Mouse (Mus musculus) CH12.LX (cell line): ENCODE results near the gene Tmem198b. TPM values are rescaled to one million over a fixed set of nuclear protein-coding genes. Genes with fewer than 3 reads are reported as not detected.

Source experiments
- DNase-seq: peaks from one replicate; pipeline ENCODE4 v3.0.0-alpha.2; 2013; ENCODE audit errors: extremely low read depth
- H3K27ac ChIP-seq: 2 replicates; pipeline ENCODE4 v1.5.1; 2012; ENCODE audit warnings: low read depth, mild to moderate bottlenecking, control low read depth, moderate library complexity; ENCODE audit not compliant: insufficient read depth
- H3K27me3 ChIP-seq: replicated peaks from 2 replicates; pipeline ENCODE3; 2012; ENCODE audit warnings: inconsistent platforms
- H3K36me3 ChIP-seq, 2 experiments: replicated peaks in 1 of 2; 2 replicates each; pipeline versions ENCODE3 to v1.6.1; 2012; ENCODE audit warnings: inconsistent platforms in 1 of 2, low read length in 1 of 2, mild to moderate bottlenecking in 1 of 2, mixed read lengths in 1 of 2, moderate library complexity in 1 of 2; ENCODE audit not compliant: control insufficient read depth in 1 of 2, insufficient read depth in 1 of 2
- H3K4me1 ChIP-seq, 2 experiments: 2 replicates each; pipeline ENCODE4 v1.6.1; 2012; ENCODE audit warnings: inconsistent platforms in 1 of 2, moderate library complexity in 1 of 2; ENCODE audit not compliant: insufficient read depth in 2 of 2, control insufficient read depth in 1 of 2
- H3K4me2 ChIP-seq: 2 replicates; pipeline ENCODE4 v1.6.1; 2012; ENCODE audit warnings: low read depth, mild to moderate bottlenecking, control low read depth; ENCODE audit not compliant: poor library complexity, insufficient read depth, severe bottlenecking
- H3K4me3 ChIP-seq, 3 experiments: fragments of 150-350 bp in 1 of 3; sonication (generic) in 1 of 3; replicated peaks in 1 of 3; 2 replicates each; pipeline versions ENCODE3 to v1.5.1; 2011 to 2012; ENCODE audit warnings: low read depth in 2 of 3, low read length in 2 of 3, mild to moderate bottlenecking in 2 of 3, moderate library complexity in 2 of 3, control low read depth in 1 of 3, improper control_type of control experiment in 1 of 3, inconsistent platforms in 1 of 3, mixed read lengths in 1 of 3; ENCODE audit not compliant: poor library complexity in 1 of 3
- H3K79me2 ChIP-seq: replicated peaks from 2 replicates; pipeline ENCODE4 v1.6.1; 2012; ENCODE audit warnings: mild to moderate bottlenecking, moderate library complexity; ENCODE audit not compliant: control insufficient read depth, poor library complexity, insufficient read depth, severe bottlenecking; ENCODE audit errors: extremely low read depth
- H3K9ac ChIP-seq: 2 replicates; pipeline ENCODE4 v1.6.1; 2012; ENCODE audit warnings: low read depth, mild to moderate bottlenecking, control low read depth, moderate library complexity; ENCODE audit not compliant: insufficient read depth
- H3K9me3 ChIP-seq: replicated peaks from 2 replicates; pipeline ENCODE3; 2012; ENCODE audit warnings: low read length, inconsistent platforms, mixed read lengths
- CHD1 ChIP-seq: IDR thresholded peaks from 2 replicates; pipeline ENCODE4 v1.6.1; 2012; ENCODE audit warnings: low read depth, low read length, improper control_type of control experiment, inconsistent platforms
- CTCF ChIP-seq, 2 experiments: IDR thresholded peaks in 1 of 2; conservative IDR thresholded peaks in 1 of 2; 2 replicates each; pipeline ENCODE4 v1.5.1; 2011 to 2012; ENCODE audit warnings: low read depth in 2 of 2, low read length in 2 of 2, improper control_type of control experiment in 1 of 2, inconsistent platforms in 1 of 2, mild to moderate bottlenecking in 1 of 2, moderate library complexity in 1 of 2
- HCFC1 ChIP-seq: IDR thresholded peaks from 2 replicates; pipeline ENCODE4 v1.6.1; 2012; ENCODE audit warnings: low read depth, mild to moderate bottlenecking, inconsistent platforms, low read length, improper control_type of control experiment
- MYC ChIP-seq: IDR thresholded peaks from 2 replicates; pipeline ENCODE4 v1.6.1; 2011; ENCODE audit warnings: low read depth, mild to moderate bottlenecking, improper control_type of control experiment, low read length
- NELFE ChIP-seq: IDR thresholded peaks from 2 replicates; pipeline ENCODE4 v1.6.1; 2011; ENCODE audit warnings: low read depth, low read length, improper control_type of control experiment
- POLR2AphosphoS2 ChIP-seq: IDR thresholded peaks from 2 replicates; pipeline ENCODE4 v1.6.1; 2011; ENCODE audit warnings: low read depth, low read length, improper control_type of control experiment
- RAD21 ChIP-seq: IDR thresholded peaks from 2 replicates; pipeline ENCODE4 v1.6.1; 2011; ENCODE audit warnings: low read depth, mild to moderate bottlenecking, low read length, improper control_type of control experiment, moderate library complexity
- SMC3 ChIP-seq: IDR thresholded peaks from 2 replicates; pipeline ENCODE4 v1.6.1; 2011; ENCODE audit warnings: low read depth, low read length, improper control_type of control experiment
- ZMIZ1 ChIP-seq: IDR thresholded peaks from 2 replicates; pipeline ENCODE4 v1.6.1; 2012; ENCODE audit warnings: low read depth, mild to moderate bottlenecking, inconsistent platforms, low read length, improper control_type of control experiment
- dilution Hi-C: fragments of 300-500 bp; cut with MboI; formaldehyde crosslinking; loops from 2 replicates; pipeline ENCODE4 v1.14.3; 2020; ENCODE audit warnings: low sequenced_read_pairs; ENCODE audit not compliant: extremely low pct_unique_long_range_greater_than_20kb, extremely low pct_ligation_motif_present
- in situ Hi-C: fragments of 300-500 bp; cut with MboI; formaldehyde crosslinking; loops from 3 replicates; pipeline ENCODE4 v1.14.3; 2019; ENCODE audit warnings: low sequenced_read_pairs, low pct_ligation_motif_present, low pct_unique_long_range_greater_than_20kb, mixed read lengths
- polyA plus RNA-seq: library from polyadenylated mRNA; unstranded; fragments of >175 nt; gene quantifications from 2 replicates; pipeline ENCODE4 v1.2.1, GENCODE M21; 2012; ENCODE audit warnings: low read depth; ENCODE audit not compliant: insufficient read length
- total RNA-seq, 2 experiments: library from RNA; depleted of rRNA; stranded (reverse); fragments of 300-350 nt in 1 of 2; fragments of >200 nt in 1 of 2; gene quantifications; 2 replicates each; pipeline ENCODE4 v1.2.3; 2012 to 2014

The Tmem198b gene
- total and polyA plus RNA-seq, 3 experiments = 2.0 to 4.7 (median 2.6) TPM

DNA sequence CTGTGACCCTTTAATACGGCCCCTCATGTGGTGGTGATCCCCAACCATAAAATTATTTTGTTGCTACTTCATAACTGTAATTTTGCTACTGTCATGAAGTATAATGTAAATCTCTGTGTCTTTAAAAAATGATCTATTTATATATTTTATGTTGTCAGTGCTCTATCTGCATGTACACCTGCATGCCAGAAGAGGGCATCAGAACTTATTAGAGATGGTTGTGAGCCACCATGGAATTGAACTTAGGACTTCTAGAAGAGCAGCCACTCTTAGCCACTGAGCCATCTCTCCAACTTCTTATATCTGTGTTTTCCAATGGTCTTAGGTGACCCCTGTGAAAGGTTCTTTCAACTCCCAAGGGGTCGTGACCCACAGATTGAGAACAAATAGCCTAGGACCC is 31.3 kb downstream of the Tmem198b start:
- in situ Hi-C loops = loop anchor here (5.0 kb wide), 2 partner anchors 49 to 124 kb away; partner anchors contain the start of gene Ormdl2
- Histone ChIP-seq H3K9ac (no peak overlapping the region), H3K27ac (no peak overlapping the region), H3K4me3 (no peak overlapping the region), H3K9me3 (peaks cover 3% of the 10 kb centered on the region), H3K79me2 (no peaks in the 10 kb centered on the region), H3K36me3 (peaks cover 0 to 7% of the 10 kb centered on the region in 2 experiments), H3K4me2 (no peak overlapping the region), H3K27me3 (no peaks in the 10 kb centered on the region), H3K4me1 (no peaks in the 10 kb centered on the region)
- dilution Hi-C loops = no loop called here
- peak; percentile 22 for DNase-seq
- TF ChIP-seq RAD21 (peak; percentile 42), ZMIZ1 (no peak), CTCF (conservative IDR thresholded peaks at IDR 0.05 in 1 of 2, IDR thresholded peaks at IDR 0.05 in 1 of 2; ENCODE audit: low read depth in 2 of 2, low read length in 2 of 2) (peak; percentile 30 to 67; a peak in 3 of 4 replicates), MYC (no peak), HCFC1 (no peak), SMC3 (peak; percentile 71), POLR2AphosphoS2 (no peak), NELFE (no peak), CHD1 (no peak)

Other genes starting within 250 kb of the Tmem198b start
Only the 20 nearest of the 24 such genes appear.
- gene Rps26, start 177.6 kb downstream of the Tmem198b start, total RNA-seq (2012; rRNA removed) = 2,580 and 2,987 TPM in 2 replicates
- 1,667 and 1,906 TPM in 2 replicates for gene Rps26, start 177.6 kb downstream of the Tmem198b start, total RNA-seq (2014; rRNA removed)
- 2,220 and 2,250 TPM in 2 replicates for gene Rps26, start 177.6 kb downstream of the Tmem198b start, polyA plus RNA-seq
- gene Ikzf4, start 158.4 kb downstream of the Tmem198b start, total RNA-seq (2012; rRNA removed) = 0.08 and 0.13 TPM in 2 replicates
- 0.09 TPM in 1 of 2 replicates, not detected in the other for gene Ikzf4, start 158.4 kb downstream of the Tmem198b start, total RNA-seq (2014; rRNA removed)
- gene Ikzf4, start 158.4 kb downstream of the Tmem198b start, polyA plus RNA-seq = 0.57 and 1.5 TPM in 2 replicates
- 8.3 and 10.5 TPM in 2 replicates for gene Suox, start 130.3 kb downstream of the Tmem198b start, total RNA-seq (2012; rRNA removed)
- 10.9 and 11.4 TPM in 2 replicates for gene Suox, start 130.3 kb downstream of the Tmem198b start, total RNA-seq (2014; rRNA removed)
- gene Suox, start 130.3 kb downstream of the Tmem198b start, polyA plus RNA-seq = 9.0 TPM in 2 replicates
- 22.0 and 27.4 TPM in 2 replicates for gene Rab5b, start 108.1 kb downstream of the Tmem198b start, total RNA-seq (2012; rRNA removed)
- gene Rab5b, start 108.1 kb downstream of the Tmem198b start, total RNA-seq (2014; rRNA removed) = 28.9 and 34.4 TPM in 2 replicates
- gene Rab5b, start 108.1 kb downstream of the Tmem198b start, polyA plus RNA-seq = 20.4 and 20.6 TPM in 2 replicates
- 7.1 and 7.6 TPM in 2 replicates for gene Pmel, start 100.2 kb downstream of the Tmem198b start, total RNA-seq (2012; rRNA removed)
- 5.3 and 5.5 TPM in 2 replicates for gene Pmel, start 100.2 kb downstream of the Tmem198b start, total RNA-seq (2014; rRNA removed)
- gene Pmel, start 100.2 kb downstream of the Tmem198b start, polyA plus RNA-seq = 8.8 and 9.4 TPM in 2 replicates
- 38.9 and 47.1 TPM in 2 replicates for gene Cdk2, start 99.3 kb downstream of the Tmem198b start, total RNA-seq (2012; rRNA removed)
- gene Cdk2, start 99.3 kb downstream of the Tmem198b start, total RNA-seq (2014; rRNA removed) = 79.3 and 86.9 TPM in 2 replicates
- 75.3 and 89.2 TPM in 2 replicates for gene Cdk2, start 99.3 kb downstream of the Tmem198b start, polyA plus RNA-seq
- 5.9 and 6.6 TPM in 2 replicates for gene Dgka, start 59.5 kb downstream of the Tmem198b start, total RNA-seq (2012; rRNA removed)
- gene Dgka, start 59.5 kb downstream of the Tmem198b start, total RNA-seq (2014; rRNA removed) = 3.4 TPM in 2 replicates
- gene Dgka, start 59.5 kb downstream of the Tmem198b start, polyA plus RNA-seq = 9.0 and 9.5 TPM in 2 replicates
- gene Pym1, start 56.5 kb downstream of the Tmem198b start, total RNA-seq (2012; rRNA removed) = 52.8 and 63.1 TPM in 2 replicates
- gene Pym1, start 56.5 kb downstream of the Tmem198b start, total RNA-seq (2014; rRNA removed) = 84.9 and 87.8 TPM in 2 replicates
- gene Pym1, start 56.5 kb downstream of the Tmem198b start, polyA plus RNA-seq = 75.6 and 86.6 TPM in 2 replicates
- 0.76 and 1.3 TPM in 2 replicates for gene Mmp19, start 13.5 kb downstream of the Tmem198b start, total RNA-seq (2012; rRNA removed)
- gene Mmp19, start 13.5 kb downstream of the Tmem198b start, total RNA-seq (2014; rRNA removed) = 0.39 and 0.50 TPM in 2 replicates
- 0.57 and 0.72 TPM in 2 replicates for gene Mmp19, start 13.5 kb downstream of the Tmem198b start, polyA plus RNA-seq
- 33.4 and 33.7 TPM in 2 replicates for gene Dnajc14, start 308 bp downstream of the Tmem198b start, total RNA-seq (2012; rRNA removed)
- gene Dnajc14, start 308 bp downstream of the Tmem198b start, total RNA-seq (2014; rRNA removed) = 24.8 and 25.3 TPM in 2 replicates
- 32.6 and 32.8 TPM in 2 replicates for gene Dnajc14, start 308 bp downstream of the Tmem198b start, polyA plus RNA-seq
- gene Sarnp, start 13.0 kb upstream of the Tmem198b start, total RNA-seq (2012; rRNA removed) = 75.4 and 94.6 TPM in 2 replicates
- gene Sarnp, start 13.0 kb upstream of the Tmem198b start, total RNA-seq (2014; rRNA removed) = 170 and 198 TPM in 2 replicates
- gene Sarnp, start 13.0 kb upstream of the Tmem198b start, polyA plus RNA-seq = 201 and 283 TPM in 2 replicates
- 56.1 and 73.7 TPM in 2 replicates for gene Ormdl2, start 17.3 kb upstream of the Tmem198b start, total RNA-seq (2012; rRNA removed)
- gene Ormdl2, start 17.3 kb upstream of the Tmem198b start, total RNA-seq (2014; rRNA removed) = 116 and 123 TPM in 2 replicates
- gene Ormdl2, start 17.3 kb upstream of the Tmem198b start, polyA plus RNA-seq = 52.1 and 65.8 TPM in 2 replicates
- 4.5 and 5.4 TPM in 2 replicates for gene Gdf11, start 87.3 kb upstream of the Tmem198b start, total RNA-seq (2012; rRNA removed)
- gene Gdf11, start 87.3 kb upstream of the Tmem198b start, total RNA-seq (2014; rRNA removed) = 3.4 and 4.3 TPM in 2 replicates
- 7.3 and 7.4 TPM in 2 replicates for gene Gdf11, start 87.3 kb upstream of the Tmem198b start, polyA plus RNA-seq
- gene Cd63, start 96.6 kb upstream of the Tmem198b start, total RNA-seq (2012; rRNA removed) = 0.34 TPM in 1 of 2 replicates, not detected in the other
- not detected in 2 replicates for gene Cd63, start 96.6 kb upstream of the Tmem198b start, total RNA-seq (2014; rRNA removed)
- gene Cd63, start 96.6 kb upstream of the Tmem198b start, polyA plus RNA-seq = 0.55 TPM in 1 of 2 replicates, not detected in the other
- 2.6 and 4.3 TPM in 2 replicates for gene Rdh5, start 118.5 kb upstream of the Tmem198b start, total RNA-seq (2012; rRNA removed)
- 3.8 and 5.2 TPM in 2 replicates for gene Rdh5, start 118.5 kb upstream of the Tmem198b start, total RNA-seq (2014; rRNA removed)
- 4.6 and 6.2 TPM in 2 replicates for gene Rdh5, start 118.5 kb upstream of the Tmem198b start, polyA plus RNA-seq
- 67.8 and 74.4 TPM in 2 replicates for gene Bloc1s1, start 119.7 kb upstream of the Tmem198b start, total RNA-seq (2012; rRNA removed)
- 33.6 and 34.1 TPM in 2 replicates for gene Bloc1s1, start 119.7 kb upstream of the Tmem198b start, total RNA-seq (2014; rRNA removed)
- gene Bloc1s1, start 119.7 kb upstream of the Tmem198b start, polyA plus RNA-seq = 37.1 and 46.9 TPM in 2 replicates
- 0.34 and 0.64 TPM in 2 replicates for gene Itga7, start 129.4 kb upstream of the Tmem198b start, total RNA-seq (2012; rRNA removed)
- gene Itga7, start 129.4 kb upstream of the Tmem198b start, total RNA-seq (2014; rRNA removed) = 0.14 and 0.55 TPM in 2 replicates
- gene Itga7, start 129.4 kb upstream of the Tmem198b start, polyA plus RNA-seq = 0.63 and 0.74 TPM in 2 replicates
- gene Mettl7b, start 156.6 kb upstream of the Tmem198b start, total RNA-seq (2012; rRNA removed) = not detected in 2 replicates
- not detected in 2 replicates for gene Mettl7b, start 156.6 kb upstream of the Tmem198b start, total RNA-seq (2014; rRNA removed)
- gene Mettl7b, start 156.6 kb upstream of the Tmem198b start, polyA plus RNA-seq = not detected in 2 replicates
- gene Olfr9, start 185.1 kb upstream of the Tmem198b start, total RNA-seq (2012; rRNA removed) = not detected in 2 replicates
- not detected in 2 replicates for gene Olfr9, start 185.1 kb upstream of the Tmem198b start, total RNA-seq (2014; rRNA removed)
- gene Olfr9, start 185.1 kb upstream of the Tmem198b start, polyA plus RNA-seq = not detected in 2 replicates
- not detected in 2 replicates for gene Olfr763, start 206.4 kb upstream of the Tmem198b start, total RNA-seq (2012; rRNA removed)
- gene Olfr763, start 206.4 kb upstream of the Tmem198b start, total RNA-seq (2014; rRNA removed) = not detected in 2 replicates
- gene Olfr763, start 206.4 kb upstream of the Tmem198b start, polyA plus RNA-seq = not detected in 2 replicates